Mouse (Mus musculus): ENCODE data around the gene Ggta1.

- no peak for TF ChIP-seq CTCF (conservative IDR thresholded peaks at IDR 0.05; ENCODE audit: insufficient read depth, insufficient read length, low read depth, low read length)
- TF ChIP-seq POLR2A (IDR thresholded peaks at IDR 0.05; ENCODE audit: low read depth, low read length), result no peak
These were observed 19.7 kb downstream of the Ggta1 start for GRCm38 (mm10) chr2:35443325-35443724.
